In the genomic region with DNA sequence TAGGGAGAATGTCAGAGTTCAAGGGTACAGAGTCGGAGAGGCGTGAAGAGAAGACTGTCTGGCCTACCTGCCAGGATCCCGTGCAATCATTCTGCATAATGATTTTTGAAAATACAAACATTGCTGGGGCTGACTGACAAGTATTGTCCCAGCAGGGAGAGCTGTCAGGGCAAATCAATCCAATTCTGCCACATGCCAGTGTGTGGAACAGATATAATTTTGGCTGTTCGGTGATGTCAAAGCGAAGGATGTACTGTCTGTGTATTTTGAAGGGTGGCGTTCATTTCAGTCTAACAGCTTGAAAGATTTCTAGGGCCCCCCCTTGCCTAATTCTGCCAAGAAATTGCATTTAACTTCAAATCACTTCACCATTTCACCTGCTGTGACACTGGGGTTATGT, we compare ENCODE assay signal across 21 mouse cellular contexts.
DNase-seq lines count a peak whose midpoint lies in the region; ATAC-seq and TF ChIP-seq lines count a peak whose summit lies in the region.
"Had no signal": no experiment of that assay in that cellular context is flagged by ENCODE, and none has a peak within 500 bp of the region (broad histone marks: within the 10 kb centered on the region; RNA-seq: fewer than 3 reads in every experiment).

No protein-coding gene starts in this region.

- H3K27me3 ChIP-seq in forebrain, embryonic 15.5 days: no peaks in the 10 kb centered on the region
- no peaks in the 10 kb centered on the region for H3K27me3 ChIP-seq in forebrain, embryonic 12.5 days
- H3K27me3 ChIP-seq in hindbrain, postnatal 0 days (ENCODE audit: insufficient read depth, low read length): no peaks in the 10 kb centered on the region
- H3K27me3 ChIP-seq: CH12.LX; limb, embryonic 15.5 days; liver, embryonic 15.5 days; neural tube, embryonic 12.5 days had no signal

- peak in 1 of 2 experiments; percentile 50 for DNase-seq in layer of hippocampus, adult 2 months (ENCODE audit: low spot score in 2 of 2)
- no peak for DNase-seq in layer of hippocampus, postnatal 36 days
- DNase-seq in hindbrain, postnatal 0 days (ENCODE audit: low spot score): no peak
- DNase-seq in retina, embryonic 14.5 days (ENCODE audit: low spot score): peak; percentile 20
- DNase-seq: adrenal gland, postnatal 25 days; cerebellum, adult 11-12 months; cerebellum, postnatal 36 days; gastrocnemius, adult 2 months; heart, postnatal 14 days; kidney, adult 8-10 months; kidney, postnatal 25 days; thymus, postnatal 14 days had no signal

- TF ChIP-seq CTCF in layer of hippocampus, adult 2 months (conservative IDR thresholded peaks at IDR 0.05): no peak
- TF ChIP-seq CTCF in hindbrain, postnatal 0 days (IDR thresholded peaks at IDR 0.05; ENCODE audit: low read depth): no peak

- no peaks in the 10 kb centered on the region for H3K9me3 ChIP-seq in forebrain, embryonic 15.5 days
- H3K9me3 ChIP-seq in forebrain, embryonic 12.5 days: no peaks in the 10 kb centered on the region
- H3K9me3 ChIP-seq in hindbrain, postnatal 0 days (ENCODE audit: low read length): no peaks in the 10 kb centered on the region
- H3K9me3 ChIP-seq: limb, embryonic 15.5 days; liver, embryonic 15.5 days; neural tube, embryonic 12.5 days had no signal

- no peak overlapping the region for H3K9ac ChIP-seq in forebrain, embryonic 15.5 days (replicated peaks)
- no peak overlapping the region for H3K9ac ChIP-seq in forebrain, embryonic 12.5 days
- H3K9ac ChIP-seq in hindbrain, postnatal 0 days (replicated peaks; ENCODE audit: low read length): no peak overlapping the region
- H3K9ac ChIP-seq: limb, embryonic 15.5 days; liver, embryonic 15.5 days; neural tube, embryonic 12.5 days had no signal

- 69% methylated on average over 6 of the region's 6 CpGs for whole genome bisulfite sequencing in forebrain, embryonic 15.5 days
- WGBS in forebrain, embryonic 12.5 days: 86% methylated on average over 6 of the region's 6 CpGs
- 74% methylated on average over 6 of the region's 6 CpGs for WGBS in hindbrain, postnatal 0 days

- no peak overlapping the region for H3K4me3 ChIP-seq in forebrain, embryonic 15.5 days
- no peak overlapping the region for H3K4me3 ChIP-seq in forebrain, embryonic 12.5 days (replicated peaks)
- no peak overlapping the region for H3K4me3 ChIP-seq in layer of hippocampus, adult 2 months
- no peak overlapping the region for H3K4me3 ChIP-seq in hindbrain, postnatal 0 days (ENCODE audit: low read length)
- H3K4me3 ChIP-seq: gastrocnemius, adult 2 months; limb, embryonic 15.5 days; liver, embryonic 15.5 days; neural tube, embryonic 12.5 days had no signal

- ATAC-seq in forebrain, embryonic 15.5 days (replicated peaks): peak; percentile 35; the same call in 1 of the 2 replicates
- no peak for ATAC-seq in forebrain, embryonic 12.5 days (ENCODE audit: low FRiP score)
- no peak for ATAC-seq in hindbrain, postnatal 0 days
- ATAC-seq in megakaryocyte progenitor cell, adult 5-6 weeks (replicated peaks; ENCODE audit: poor library complexity): no peak

- H3K36me3 ChIP-seq in forebrain, embryonic 15.5 days: no peaks in the 10 kb centered on the region
- no peaks in the 10 kb centered on the region for H3K36me3 ChIP-seq in forebrain, embryonic 12.5 days (replicated peaks)
- no peaks in the 10 kb centered on the region for H3K36me3 ChIP-seq in hindbrain, postnatal 0 days (ENCODE audit: insufficient read depth, low read length)
- H3K36me3 ChIP-seq: limb, embryonic 15.5 days; liver, embryonic 15.5 days; neural tube, embryonic 12.5 days had no signal

- 0 out of 2 replicates have a peak overlapping the region, but pooled peaks have one; percentile 12 for H3K27ac ChIP-seq in forebrain, embryonic 15.5 days (replicated peaks)
- no peak overlapping the region for H3K27ac ChIP-seq in forebrain, embryonic 12.5 days
- H3K27ac ChIP-seq in layer of hippocampus, adult 2 months: peak overlapping the region; percentile 37; the same call in 1 of the 2 replicates
- H3K27ac ChIP-seq in hindbrain, postnatal 0 days: 0 out of 2 replicates have a peak overlapping the region, but pooled peaks have one; percentile 4
- H3K27ac ChIP-seq: gastrocnemius, adult 2 months; limb, embryonic 15.5 days; liver, embryonic 15.5 days; macrophage; neural tube, embryonic 12.5 days had no signal

- H3K4me1 ChIP-seq in forebrain, embryonic 15.5 days: peaks cover 3% of the 10 kb centered on the region; the same call in 1 of the 2 replicates
- H3K4me1 ChIP-seq in forebrain, embryonic 12.5 days: peaks cover 8% of the 10 kb centered on the region
- no peaks in the 10 kb centered on the region for H3K4me1 ChIP-seq in hindbrain, postnatal 0 days (ENCODE audit: insufficient read depth, low read length)
- H3K4me1 ChIP-seq: limb, embryonic 15.5 days; liver, embryonic 15.5 days; neural tube, embryonic 12.5 days had no signal

- H3K4me2 ChIP-seq in forebrain, embryonic 15.5 days (replicated peaks): no peak overlapping the region
- no peak overlapping the region for H3K4me2 ChIP-seq in forebrain, embryonic 12.5 days
- H3K4me2 ChIP-seq in hindbrain, postnatal 0 days (ENCODE audit: low read depth, low read length): no peak overlapping the region
- H3K4me2 ChIP-seq: heart, embryonic 11.5 days; limb, embryonic 15.5 days; liver, embryonic 15.5 days; neural tube, embryonic 12.5 days had no signal
